Mouse (Mus musculus): Measurements from ENCODE around the gene Laptm5. TPM values are rescaled to one million over a fixed set of nuclear protein-coding genes. Genes with fewer than 3 reads are reported as not detected.

The Laptm5 gene
- total RNA-seq, 1 experiment = 40.0 TPM

DNA sequence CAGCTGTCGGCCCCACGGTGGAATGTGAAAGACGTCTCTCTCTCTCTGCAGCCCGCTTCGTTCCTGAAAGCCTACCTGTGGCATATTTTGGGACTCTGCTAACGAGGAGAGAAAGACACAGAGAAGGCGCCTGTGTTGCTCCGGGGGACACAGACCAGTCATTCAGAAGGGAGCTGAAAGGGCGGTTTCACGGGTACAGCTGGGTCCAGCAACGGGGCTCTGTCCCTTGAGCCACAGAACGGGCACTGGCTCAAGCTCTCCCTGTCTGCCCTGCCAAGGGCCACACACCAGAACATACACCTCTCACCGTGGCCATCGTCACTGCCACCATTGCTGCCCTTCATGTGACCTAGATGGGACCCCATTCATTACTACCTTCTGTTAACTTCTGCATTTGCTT lies 29.7 kb downstream of the Laptm5 start:
- Histone ChIP-seq H3K9me3 (ENCODE audit: control insufficient read depth, insufficient read depth, low read depth, low read length) (no peaks in the 10 kb centered on the region), H3K36me3 (ENCODE audit: control insufficient read depth, insufficient read depth, low read length, poor library complexity, severe bottlenecking) (no peaks in the 10 kb centered on the region), H3K9ac (ENCODE audit: insufficient read depth, low read depth, low read length, poor library complexity, severe bottlenecking) (no peak overlapping the region), H3K27ac (ENCODE audit: insufficient read depth, low read depth, low read length, poor library complexity, severe bottlenecking) (no peak overlapping the region), H3K4me3 (ENCODE audit: insufficient read depth in 1 of 2, low read depth in 1 of 2, low read length in 2 of 2, poor library complexity in 1 of 2, severe bottlenecking in 1 of 2) (no peak overlapping the region), H3K4me1 (ENCODE audit: control insufficient read depth in 2 of 2, insufficient read depth in 2 of 2, low read length in 2 of 2, poor library complexity in 1 of 2) (peaks cover 0 to 14% of the 10 kb centered on the region in 2 experiments; a peak in 2 of 4 replicates)
- no peak for DNase-seq (ENCODE audit: low read depth, low spot score)
- no peak for TF ChIP-seq CHD2 (IDR thresholded peaks at IDR 0.05; ENCODE audit: low read depth, low read length)
- TF ChIP-seq ZNF384 (IDR thresholded peaks at IDR 0.05; ENCODE audit: low read depth, low read length) = no peak
- TF ChIP-seq ZC3H11A (IDR thresholded peaks at IDR 0.05; ENCODE audit: borderline replicate concordance, low read depth, low read length) = no peak
- TF ChIP-seq HCFC1 (IDR thresholded peaks at IDR 0.05; ENCODE audit: borderline replicate concordance, insufficient read depth, low read length) = no peak
- TF ChIP-seq MAFK (IDR thresholded peaks at IDR 0.05; ENCODE audit: insufficient read depth, low read depth, low read length) = no peak
- in situ Hi-C loops (cut with MboI; ENCODE audit: low sequenced_read_pairs in 2 of 2, unreplicated experiment in 2 of 2) = loop anchor here (5.0 to 10.0 kb wide), 2 partner anchors 40 to 48 kb away; no protein-coding TSS in a partner anchor

DNA sequence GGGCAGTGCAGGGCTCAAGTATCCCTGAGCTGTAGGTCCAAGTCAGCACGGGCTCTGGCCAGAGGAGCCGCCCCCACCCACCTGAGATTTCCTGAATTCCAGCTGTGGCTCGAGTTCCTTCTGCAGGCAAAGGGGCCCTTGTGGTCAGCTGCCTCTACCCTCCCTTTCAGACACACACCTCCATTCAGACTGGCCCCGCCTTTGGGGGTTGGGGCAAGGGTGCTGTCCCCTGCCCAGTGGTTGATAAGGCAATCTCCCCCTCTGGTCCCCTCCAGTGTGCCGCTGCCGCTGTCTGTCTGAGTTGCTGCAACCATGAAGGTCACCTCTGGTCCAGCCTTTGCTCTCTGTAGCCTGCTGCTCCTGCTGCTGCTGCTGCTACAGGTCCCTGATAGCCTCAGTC lies 31.2 kb downstream of the Laptm5 start, which contains the start of gene Matn1:
Gene Matn1, plus strand, starts transcription at position 274 of the 400 bp plus-strand sequence.
- Histone ChIP-seq H3K4me3 (ENCODE audit: insufficient read depth in 1 of 2, low read depth in 1 of 2, low read length in 2 of 2, poor library complexity in 1 of 2, severe bottlenecking in 1 of 2) (no peak within 1 kb of the TSS), H3K4me1 (ENCODE audit: control insufficient read depth in 2 of 2, insufficient read depth in 2 of 2, low read length in 2 of 2, poor library complexity in 1 of 2) (peaks cover 0 to 14% of the 10 kb centered on the region in 2 experiments; a peak in 2 of 4 replicates), H3K9ac (ENCODE audit: insufficient read depth, low read depth, low read length, poor library complexity, severe bottlenecking) (no peak within 1 kb of the TSS), H3K9me3 (ENCODE audit: control insufficient read depth, insufficient read depth, low read depth, low read length) (no peaks in the 10 kb centered on the region), H3K36me3 (ENCODE audit: control insufficient read depth, insufficient read depth, low read length, poor library complexity, severe bottlenecking) (no peaks in the 10 kb centered on the region), H3K27ac (ENCODE audit: insufficient read depth, low read depth, low read length, poor library complexity, severe bottlenecking) (no peak within 1 kb of the TSS)
- DNase-seq (ENCODE audit: low read depth, low spot score) = no peak
- in situ Hi-C loops (cut with MboI; ENCODE audit: low sequenced_read_pairs in 2 of 2, unreplicated experiment in 2 of 2) = loop anchor here (5.0 to 10.0 kb wide), 2 partner anchors 42 to 49 kb away; no protein-coding TSS in a partner anchor
- TF ChIP-seq CHD2 (IDR thresholded peaks at IDR 0.05; ENCODE audit: low read depth, low read length) (no peak), ZC3H11A (IDR thresholded peaks at IDR 0.05; ENCODE audit: borderline replicate concordance, low read depth, low read length) (no peak)

DNA sequence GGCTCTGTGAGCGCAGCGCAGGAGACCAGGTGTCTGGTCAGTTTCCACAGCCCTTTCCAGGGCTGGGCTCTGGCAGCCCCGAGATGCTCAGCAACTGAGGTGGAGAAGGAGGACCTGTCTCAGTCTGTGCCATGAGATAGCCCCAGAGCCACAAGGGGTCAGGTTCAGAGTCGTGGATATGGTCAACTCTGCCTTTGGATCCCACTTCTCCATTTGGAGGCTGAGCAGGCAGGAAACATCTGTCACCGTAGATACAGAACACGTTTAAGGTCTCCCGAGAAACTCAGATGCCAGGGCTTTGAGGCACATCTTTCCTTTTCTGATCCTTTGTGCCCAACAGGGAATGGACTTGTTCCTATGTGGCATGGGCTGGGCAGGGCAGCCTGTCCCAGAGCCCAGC lies 31.9 kb downstream of the Laptm5 start:
- H3K9ac ChIP-seq (ENCODE audit: insufficient read depth, low read depth, low read length, poor library complexity, severe bottlenecking) = no peak overlapping the region
- in situ Hi-C loops (cut with MboI; ENCODE audit: low sequenced_read_pairs in 2 of 2, unreplicated experiment in 2 of 2) = loop anchor here (5.0 to 10.0 kb wide), 3 partner anchors 42 to 157 kb away; no protein-coding TSS in a partner anchor
- no peak overlapping the region for H3K27ac ChIP-seq (ENCODE audit: insufficient read depth, low read depth, low read length, poor library complexity, severe bottlenecking)

DNA sequence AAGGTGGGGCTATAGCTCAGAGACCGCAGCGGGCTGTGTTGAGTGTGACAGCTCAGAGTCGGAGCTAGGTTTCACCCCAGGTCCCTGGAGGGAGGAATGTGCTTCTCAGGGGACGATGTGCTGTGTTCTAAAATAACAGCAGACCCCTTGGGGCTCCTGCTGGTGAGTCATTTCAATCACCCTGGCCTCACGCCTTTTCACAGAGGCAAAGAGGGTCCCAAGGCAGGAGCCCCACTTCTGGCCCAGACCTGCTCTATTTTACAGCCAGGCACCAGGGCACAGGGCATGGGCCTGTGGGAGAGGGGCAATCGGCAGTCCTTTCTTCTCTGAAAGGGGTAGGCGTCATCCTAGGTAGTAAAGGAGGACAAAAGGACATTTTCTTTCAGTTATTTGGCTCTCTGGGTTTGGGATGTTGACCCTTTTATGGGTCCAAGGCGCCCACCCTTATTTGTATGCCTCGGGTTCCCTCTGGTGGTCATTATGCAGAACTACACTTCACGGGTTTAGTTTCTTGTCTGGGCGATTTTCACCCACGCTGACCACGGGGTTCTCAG lies 34.2 kb downstream of the Laptm5 start:
- no peaks in the 10 kb centered on the region for H3K36me3 ChIP-seq (ENCODE audit: control insufficient read depth, insufficient read depth, low read length, poor library complexity, severe bottlenecking)
- TF ChIP-seq ZC3H11A (IDR thresholded peaks at IDR 0.05; ENCODE audit: borderline replicate concordance, low read depth, low read length) (peak; percentile 93), MAFK (IDR thresholded peaks at IDR 0.05; ENCODE audit: insufficient read depth, low read depth, low read length) (no peak)
- no peak overlapping the region for H3K9ac ChIP-seq (ENCODE audit: insufficient read depth, low read depth, low read length, poor library complexity, severe bottlenecking)
- DNase-seq (ENCODE audit: low read depth, low spot score) = no peak
- H3K9me3 ChIP-seq (ENCODE audit: control insufficient read depth, insufficient read depth, low read depth, low read length) = no peaks in the 10 kb centered on the region
- H3K4me1 ChIP-seq (ENCODE audit: control insufficient read depth in 2 of 2, insufficient read depth in 2 of 2, low read length in 2 of 2, poor library complexity in 1 of 2) = peaks cover 0 to 14% of the 10 kb centered on the region in 2 experiments; a peak in 2 of 4 replicates
- H3K27ac ChIP-seq (ENCODE audit: insufficient read depth, low read depth, low read length, poor library complexity, severe bottlenecking) = no peak overlapping the region
- in situ Hi-C loops (cut with MboI; ENCODE audit: low sequenced_read_pairs in 2 of 2, unreplicated experiment in 2 of 2) = loop anchor here (5.0 to 10.0 kb wide), 2 partner anchors 52 to 160 kb away; no protein-coding TSS in a partner anchor
- no peak overlapping the region for H3K4me3 ChIP-seq (ENCODE audit: insufficient read depth in 1 of 2, low read depth in 1 of 2, low read length in 2 of 2, poor library complexity in 1 of 2, severe bottlenecking in 1 of 2)

More for the DNA sequence above, 31.9 kb downstream of the Laptm5 start:
- Histone ChIP-seq H3K36me3 (ENCODE audit: control insufficient read depth, insufficient read depth, low read length, poor library complexity, severe bottlenecking) (no peaks in the 10 kb centered on the region), H3K9me3 (ENCODE audit: control insufficient read depth, insufficient read depth, low read depth, low read length) (no peaks in the 10 kb centered on the region), H3K4me3 (ENCODE audit: insufficient read depth in 1 of 2, low read depth in 1 of 2, low read length in 2 of 2, poor library complexity in 1 of 2, severe bottlenecking in 1 of 2) (no peak overlapping the region), H3K4me1 (ENCODE audit: control insufficient read depth in 2 of 2, insufficient read depth in 2 of 2, low read length in 2 of 2, poor library complexity in 1 of 2) (peaks cover 0 to 14% of the 10 kb centered on the region in 2 experiments; a peak in 2 of 4 replicates)
- no peak for DNase-seq (ENCODE audit: low read depth, low spot score)
- TF ChIP-seq CHD2 (IDR thresholded peaks at IDR 0.05; ENCODE audit: low read depth, low read length) (no peak), ZNF384 (IDR thresholded peaks at IDR 0.05; ENCODE audit: low read depth, low read length) (no peak), HCFC1 (IDR thresholded peaks at IDR 0.05; ENCODE audit: borderline replicate concordance, insufficient read depth, low read length) (no peak), ZC3H11A (IDR thresholded peaks at IDR 0.05; ENCODE audit: borderline replicate concordance, low read depth, low read length) (no peak), MAFK (IDR thresholded peaks at IDR 0.05; ENCODE audit: insufficient read depth, low read depth, low read length) (no peak)
